Mouse (Mus musculus) midbrain, embryonic 11.5 days (tissue): ENCODE data around the gene Mndal. TPM values are rescaled to one million over a fixed set of nuclear protein-coding genes. Genes with fewer than 3 reads are reported as not detected.
"Not testable (repeated sequence)": the region's sequence is repeated elsewhere in the genome, so short reads cannot be mapped to it uniquely, and the experiment has no call there.

ENCODE experiments used
- ATAC-seq: fragments of 200-750 bp; cut with Nextera tagmentation; 2 replicates; pipeline ENCODE4 v1.8.0; 2017; ENCODE audit warnings: moderate TSS enrichment, moderate library complexity; ENCODE audit not compliant: low FRiP score
- DNase-seq: peaks from one replicate; pipeline ENCODE4 v3.0.0; 2015; ENCODE audit warnings: low spot score; ENCODE audit errors: missing footprints
- H3K27ac ChIP-seq: fragments of 300-500 bp; sonication (generic); 2 replicates; pipeline ENCODE4 v1.5.1; 2014; ENCODE audit warnings: low read depth, low read length
- H3K27me3 ChIP-seq: fragments of 300-500 bp; sonication (generic); 2 replicates; pipeline ENCODE4 v1.6.1; 2014; ENCODE audit warnings: mild to moderate bottlenecking, low read length, moderate library complexity, mixed read lengths; ENCODE audit not compliant: control insufficient read depth, insufficient read depth
- H3K36me3 ChIP-seq: fragments of 300-500 bp; sonication (generic); 2 replicates; pipeline ENCODE4 v1.6.1; 2014; ENCODE audit warnings: mild to moderate bottlenecking, low read length, moderate library complexity, mixed read lengths; ENCODE audit not compliant: control insufficient read depth, insufficient read depth
- H3K4me1 ChIP-seq: fragments of 300-500 bp; sonication (generic); 2 replicates; pipeline ENCODE4 v1.6.1; 2014; ENCODE audit warnings: low read length; ENCODE audit not compliant: control insufficient read depth, insufficient read depth
- H3K4me2 ChIP-seq: fragments of 300-500 bp; sonication (generic); 2 replicates; pipeline ENCODE4 v1.6.1; 2014; ENCODE audit warnings: mild to moderate bottlenecking, moderate library complexity
- H3K4me3 ChIP-seq: fragments of 300-500 bp; sonication (generic); 2 replicates; pipeline ENCODE4 v1.5.1; 2014; ENCODE audit warnings: low read depth, low read length
- H3K9ac ChIP-seq: fragments of 300-500 bp; sonication (generic); 2 replicates; pipeline ENCODE4 v1.6.1; 2014; ENCODE audit warnings: low read length
- H3K9me3 ChIP-seq: fragments of 300-500 bp; sonication (generic); 2 replicates; pipeline ENCODE4 v1.6.1; 2016; ENCODE audit warnings: low read length; ENCODE audit not compliant: control insufficient read depth
- WGBS: fragments of 180-500 bp; shearing (Covaris S2); extraction: QIAGEN DNeasy Blood & Tissue Kit; methylation state at CpG from one replicate; pipeline ENCODE4 v1.1.7; 2014; 5-methylcytosine and 5-hydroxymethylcytosine counted together
- polyA plus RNA-seq: library from polyadenylated mRNA; unstranded; fragments of >200 nt; fragmentation: Nextera tagmentation; extraction: Ambion mirVana; gene quantifications from 2 replicates; pipeline ENCODE4 v1.2.1, GENCODE M21; 2014

The Mndal gene
- polyA plus RNA-seq, 1 experiment from 2014 or later: 0.36 TPM

DNA sequence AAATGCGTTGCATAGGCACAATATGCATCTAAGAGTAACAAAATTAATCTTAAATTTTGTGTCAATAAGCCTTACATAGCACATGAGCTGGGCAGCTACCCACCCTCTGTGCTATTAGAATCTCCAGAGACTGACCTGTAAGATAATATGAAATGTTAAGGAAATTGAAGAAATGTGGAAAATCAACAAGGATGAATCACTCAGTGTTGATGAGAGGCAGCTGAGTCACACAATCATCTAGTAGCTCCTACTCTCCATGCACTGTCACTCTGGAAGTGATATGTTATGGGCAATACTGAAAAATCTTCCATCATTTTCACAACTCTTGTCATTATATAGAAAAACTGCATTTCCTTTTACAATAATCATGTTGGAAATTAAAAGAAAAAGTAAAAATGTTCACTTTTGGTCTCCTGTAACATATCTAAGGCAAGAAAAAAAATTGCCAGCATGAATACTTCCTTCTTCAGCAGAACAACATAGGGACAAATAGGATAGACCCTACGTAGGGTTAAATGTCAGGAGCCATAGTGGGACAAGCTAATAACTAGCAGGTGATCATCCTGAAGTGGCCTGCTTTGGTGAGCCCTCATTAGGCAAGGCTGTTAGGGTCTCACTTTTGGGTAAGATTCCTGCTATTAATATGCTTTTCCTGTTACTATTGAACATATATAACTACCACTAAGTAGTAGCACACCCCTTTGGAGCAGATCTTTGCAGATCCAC lies 12.9 kb upstream of the Mndal start:
- DNase-seq: no peak
- WGBS: 85% methylated on average over 2 of the region's 2 CpGs

DNA sequence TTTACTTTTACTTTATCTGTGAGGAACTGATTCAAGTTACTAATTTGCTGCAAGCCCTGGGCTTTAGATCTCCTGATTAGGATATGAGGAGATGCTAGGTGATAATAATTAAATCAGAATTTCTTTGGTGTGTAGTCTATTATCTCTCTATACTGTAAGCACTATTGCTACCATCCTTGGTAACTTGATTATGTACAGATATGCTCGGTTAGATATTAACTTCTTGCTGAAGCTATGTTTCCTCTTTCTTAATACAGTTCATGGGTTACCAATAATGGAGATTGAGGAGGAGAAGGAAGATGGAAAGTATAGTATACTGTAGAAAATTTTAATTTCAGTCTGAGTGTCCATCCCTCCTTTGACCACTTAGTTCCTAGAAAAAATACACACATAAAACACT lies 11.3 kb upstream of the Mndal start:
- Histone ChIP-seq H3K27ac (no peak overlapping the region), H3K9me3 (no peaks in the 10 kb centered on the region), H3K4me2 (no peak overlapping the region), H3K36me3 (no peaks in the 10 kb centered on the region), H3K27me3 (no peaks in the 10 kb centered on the region), H3K9ac (no peak overlapping the region), H3K4me1 (no peaks in the 10 kb centered on the region), H3K4me3 (no peak overlapping the region)
- ATAC-seq (no peak), DNase-seq (no peak)
- 83% methylated on average over 1 of the region's 1 CpGs for WGBS

More for the DNA sequence above, 12.9 kb upstream of the Mndal start:
- Histone ChIP-seq H3K9ac (no peak overlapping the region), H3K9me3 (no peaks in the 10 kb centered on the region), H3K4me3 (no peak overlapping the region), H3K4me2 (no peak overlapping the region), H3K27ac (no peak overlapping the region), H3K4me1 (no peaks in the 10 kb centered on the region), H3K27me3 (no peaks in the 10 kb centered on the region), H3K36me3 (no peaks in the 10 kb centered on the region)
- ATAC-seq: no peak

DNA sequence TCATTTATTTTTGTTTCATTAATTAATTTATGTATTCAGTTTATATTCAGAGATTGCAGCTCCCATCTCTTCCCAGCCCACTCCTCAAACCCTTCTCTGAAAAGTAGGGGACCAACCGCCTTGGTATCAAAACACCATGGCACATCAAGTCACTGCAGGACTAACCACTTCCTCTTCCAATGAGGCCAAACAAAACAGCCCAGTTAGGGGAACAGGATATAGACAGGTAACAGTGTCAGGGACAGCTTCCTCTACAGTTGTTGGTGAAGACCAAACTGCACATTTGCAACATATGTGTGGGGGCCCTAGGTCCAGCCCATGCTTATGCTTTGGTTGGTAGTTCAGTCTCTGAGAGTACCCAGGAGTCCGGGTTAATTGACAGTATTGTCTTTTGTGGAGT lies 6.8 kb upstream of the Mndal start:
- H3K4me2 ChIP-seq, H3K4me1 ChIP-seq, ATAC-seq, DNase-seq, H3K27me3 ChIP-seq, H3K4me3 ChIP-seq, H3K9ac ChIP-seq, H3K9me3 ChIP-seq, H3K36me3 ChIP-seq, H3K27ac ChIP-seq: not testable (repeated sequence)
- 82% methylated on average over 2 of the region's 2 CpGs for WGBS

DNA sequence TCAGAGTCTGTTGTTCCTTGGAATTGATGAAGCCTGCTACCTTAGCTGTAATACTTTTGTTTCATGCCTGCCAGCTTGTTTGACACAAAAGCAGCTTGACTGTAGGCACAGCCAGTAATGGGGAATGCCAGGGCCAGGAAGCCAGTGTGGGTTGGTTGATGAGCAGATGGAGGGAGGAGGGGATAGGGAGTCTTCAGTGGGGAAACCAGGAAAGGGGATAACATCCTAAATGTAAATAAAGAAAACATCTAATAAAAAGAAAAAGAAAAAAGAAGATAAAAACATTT lies 432 bp upstream of the Mndal start:
- H3K4me3 ChIP-seq, ATAC-seq, H3K4me1 ChIP-seq, H3K9ac ChIP-seq, H3K36me3 ChIP-seq, H3K4me2 ChIP-seq, DNase-seq, H3K27ac ChIP-seq, H3K9me3 ChIP-seq, H3K27me3 ChIP-seq: not testable (repeated sequence)

DNA sequence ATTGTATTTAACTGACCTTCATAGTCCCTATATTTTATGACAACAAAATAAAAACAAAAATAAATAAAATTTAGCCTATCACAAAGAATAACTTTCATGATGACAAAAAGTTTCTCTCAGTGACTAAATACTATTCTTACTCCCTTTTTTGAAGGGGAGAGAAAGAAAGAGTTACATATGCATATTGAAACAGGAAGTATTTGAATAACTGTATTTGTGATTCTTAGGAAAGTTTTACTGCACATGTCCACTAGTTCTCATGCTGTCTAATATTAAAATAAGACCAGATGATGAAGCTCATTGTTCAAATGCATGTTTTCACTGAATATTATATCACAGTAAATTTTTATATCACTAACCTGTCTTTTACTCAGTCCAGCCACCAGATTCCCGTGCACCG lies 769 bp downstream of the Mndal start:
- not testable (repeated sequence) for H3K9ac ChIP-seq, H3K4me3 ChIP-seq, H3K4me1 ChIP-seq, DNase-seq, H3K9me3 ChIP-seq, H3K27me3 ChIP-seq, ATAC-seq, H3K4me2 ChIP-seq, H3K27ac ChIP-seq, H3K36me3 ChIP-seq
- WGBS: 96% methylated on average over 2 of the region's 2 CpGs

DNA sequence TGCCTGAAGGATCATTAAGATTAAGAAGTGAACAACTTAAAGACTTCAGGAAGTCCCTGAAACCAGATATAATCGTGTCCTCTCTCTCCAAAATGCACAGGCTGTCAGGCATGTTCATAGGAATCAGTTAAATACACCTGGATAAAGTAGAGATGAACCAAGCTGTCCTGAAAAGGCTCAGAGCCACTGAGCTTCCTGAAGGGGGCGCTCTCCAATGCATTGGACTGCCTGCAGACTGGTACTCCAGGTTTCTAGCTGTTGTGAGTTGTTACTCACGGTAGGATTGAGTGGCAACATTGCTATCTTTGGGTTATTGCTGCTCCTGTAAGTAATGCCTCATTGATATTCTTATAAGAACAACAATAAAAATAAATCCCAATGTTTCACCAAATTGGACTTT lies 23.0 kb downstream of the Mndal start:
- not testable (repeated sequence) for DNase-seq, ATAC-seq, H3K36me3 ChIP-seq, H3K27ac ChIP-seq, H3K4me2 ChIP-seq, H3K27me3 ChIP-seq, H3K9ac ChIP-seq, H3K9me3 ChIP-seq, H3K4me3 ChIP-seq, H3K4me1 ChIP-seq
- WGBS: 75% methylated on average over 2 of the region's 3 CpGs

DNA sequence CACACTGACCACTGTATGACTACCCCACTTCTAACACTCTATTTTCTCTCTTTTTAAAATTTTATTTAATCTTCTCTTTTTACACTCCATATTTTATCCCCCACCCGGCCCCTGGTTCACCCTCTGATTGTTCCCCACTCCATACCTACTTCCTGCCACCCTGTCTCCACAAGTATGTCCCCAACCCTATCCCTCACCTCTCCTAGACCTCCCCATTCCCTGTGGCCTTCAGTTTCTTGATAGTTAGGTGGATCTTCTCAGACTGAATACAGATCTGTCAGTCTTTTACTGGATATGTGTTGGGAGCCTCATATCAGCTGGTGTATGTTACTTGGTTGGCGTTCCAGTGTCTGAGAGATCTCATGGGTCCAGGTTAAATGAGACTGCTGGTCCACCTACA lies 27.7 kb downstream of the Mndal start:
- no peak overlapping the region for H3K27ac ChIP-seq
- no peak overlapping the region for H3K4me2 ChIP-seq
- H3K9me3 ChIP-seq: no peaks in the 10 kb centered on the region
- no peaks in the 10 kb centered on the region for H3K36me3 ChIP-seq
- DNase-seq (no peak), ATAC-seq (no peak)
- no peak overlapping the region for H3K9ac ChIP-seq
- no peak overlapping the region for H3K4me3 ChIP-seq
- WGBS: 85% methylated on average over 2 of the region's 2 CpGs
- no peaks in the 10 kb centered on the region for H3K4me1 ChIP-seq
- H3K27me3 ChIP-seq: no peaks in the 10 kb centered on the region

DNA sequence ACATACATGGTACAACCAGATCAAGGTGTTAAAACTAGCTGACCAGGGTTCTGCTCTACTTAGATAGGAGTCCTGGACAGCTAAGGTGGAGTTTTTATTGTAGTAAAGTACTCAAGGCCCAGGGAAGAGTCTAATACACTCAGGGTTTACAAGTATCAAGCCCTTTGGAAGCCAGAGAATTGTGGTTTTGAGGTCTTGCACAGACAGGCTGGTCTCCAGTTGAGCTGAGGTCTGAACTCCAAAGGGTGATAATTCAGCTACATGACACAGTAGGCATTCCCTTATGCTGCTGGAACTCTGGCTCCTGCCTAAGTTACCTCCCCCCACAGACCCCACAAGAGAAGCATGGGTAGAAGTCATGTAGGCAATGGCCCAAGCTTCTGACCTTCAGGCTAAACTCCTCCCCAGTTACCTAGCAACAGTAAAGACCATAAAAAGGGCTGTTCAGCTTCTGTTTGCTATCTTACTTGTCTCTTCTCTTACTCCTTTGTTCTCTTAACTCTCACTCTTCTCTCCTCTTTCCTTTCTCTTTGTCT lies 29.0 kb downstream of the Mndal start:
- H3K27ac ChIP-seq, H3K4me3 ChIP-seq, H3K9me3 ChIP-seq, H3K27me3 ChIP-seq, H3K4me1 ChIP-seq, DNase-seq, ATAC-seq, H3K4me2 ChIP-seq, H3K9ac ChIP-seq, H3K36me3 ChIP-seq: not testable (repeated sequence)

DNA sequence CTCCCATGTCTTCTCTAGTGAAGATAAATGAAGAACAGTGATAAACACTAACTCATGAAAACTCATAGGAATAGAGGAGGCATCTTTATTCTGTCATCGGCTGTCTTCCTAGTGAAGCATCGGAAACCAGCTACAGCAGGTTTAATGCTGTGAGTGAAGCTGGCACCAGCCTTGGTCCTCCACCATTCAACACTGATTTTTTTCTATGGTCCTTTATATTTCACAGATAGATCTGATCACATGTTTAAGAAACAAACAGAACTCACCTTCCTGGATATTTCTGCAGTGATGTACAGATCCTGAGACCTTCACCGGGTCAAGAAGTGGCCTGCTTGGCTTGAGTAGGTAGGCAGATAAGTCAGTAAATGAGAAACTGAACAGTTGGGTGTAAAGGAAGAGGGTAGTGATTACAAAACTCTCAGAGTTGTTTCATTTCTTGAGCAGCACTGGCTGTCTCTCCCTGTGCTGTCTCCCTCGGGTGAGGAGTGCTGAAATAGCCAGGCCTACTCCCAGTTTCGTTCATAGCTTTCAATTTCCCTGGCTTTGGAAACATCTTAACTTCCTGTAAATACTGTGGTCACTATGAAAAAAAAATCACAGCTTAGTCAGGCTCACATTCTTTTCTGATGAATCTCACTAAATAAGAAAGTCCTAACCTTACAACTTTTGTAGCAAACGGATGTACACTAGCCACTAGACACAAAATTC lies 29.6 kb downstream of the Mndal start, which contains the start of gene Ifi211:
TSS of gene Ifi211 (minus strand) at position 499 of the 708 bp plus-strand sequence.
- not testable (repeated sequence) for ATAC-seq, H3K4me3 ChIP-seq, H3K9me3 ChIP-seq, H3K9ac ChIP-seq, H3K27me3 ChIP-seq, H3K4me1 ChIP-seq, H3K36me3 ChIP-seq, H3K4me2 ChIP-seq, H3K27ac ChIP-seq, DNase-seq
- 85% methylated on average over 6 of the region's 6 CpGs for WGBS
